Mouse (Mus musculus) embryo, embryonic 9.5 days (tissue): Measurements from ENCODE around the gene Pigs.

Experiments
- DNase-seq: peaks from one replicate; pipeline ENCODE4 v3.0.0-alpha.2; 2017; ENCODE audit errors: extremely low spot score

Pigs gene

GRCm38 (mm10) chr11:78327634-78328511 lies at the start of gene Pigs:
Pigs (plus strand) TSS chr11:78328415.
- DNase-seq, result peak; percentile 94

DNA sequence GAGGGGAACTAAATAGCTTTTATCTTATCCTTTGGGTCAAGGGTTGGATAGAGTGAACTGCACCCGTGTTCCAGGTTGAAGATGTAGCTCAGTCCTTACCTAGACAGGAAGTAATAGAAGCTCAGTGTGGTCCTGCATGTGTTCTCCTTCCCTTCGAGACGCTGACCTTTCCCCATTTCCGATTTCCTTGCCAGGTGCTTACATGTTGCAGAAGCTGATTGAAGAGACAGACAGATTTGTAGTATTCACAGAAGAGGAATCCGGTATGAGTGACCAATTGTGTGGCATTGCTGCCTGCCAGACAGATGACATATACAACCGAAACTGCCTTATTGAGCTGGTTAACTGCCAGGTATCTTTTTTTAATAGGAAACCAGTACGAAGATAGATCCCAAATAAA lies 49.4 kb upstream of the Pigs start:
- DNase-seq, result no peak

- no peak for DNase-seq
Measured at GRCm38 (mm10) chr11:78279586-78279985, 48.6 kb upstream of the Pigs start.

- DNase-seq, result no peak
Measured at GRCm38 (mm10) chr11:78289146-78289763, 39.0 kb upstream of the Pigs start.

GRCm38 (mm10) chr11:78290654-78291053 lies 37.6 kb upstream of the Pigs start, which contains the start of gene BC030499:
BC030499 (plus strand) TSS chr11:78290841.
- DNase-seq, result no peak

DNA sequence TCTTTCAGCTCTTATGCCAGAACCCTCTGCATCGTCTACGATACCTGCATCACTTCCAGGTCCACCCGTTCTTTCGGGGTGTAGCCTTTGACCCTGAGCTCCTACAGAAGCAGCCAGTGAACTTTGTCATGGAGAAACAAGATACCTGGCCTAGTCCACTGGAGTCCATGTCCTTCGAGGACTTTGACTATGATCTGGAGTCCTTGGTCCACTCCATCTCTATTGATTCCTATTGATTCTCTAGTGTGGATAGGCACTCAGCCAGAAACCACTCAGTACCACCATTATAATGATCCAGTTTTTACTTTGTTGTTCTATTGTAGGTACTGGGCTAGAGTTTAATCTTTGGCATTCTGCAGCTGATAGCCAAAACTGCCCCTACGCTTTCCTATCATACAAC lies 33.6 kb upstream of the Pigs start:
- no peak for DNase-seq

DNA sequence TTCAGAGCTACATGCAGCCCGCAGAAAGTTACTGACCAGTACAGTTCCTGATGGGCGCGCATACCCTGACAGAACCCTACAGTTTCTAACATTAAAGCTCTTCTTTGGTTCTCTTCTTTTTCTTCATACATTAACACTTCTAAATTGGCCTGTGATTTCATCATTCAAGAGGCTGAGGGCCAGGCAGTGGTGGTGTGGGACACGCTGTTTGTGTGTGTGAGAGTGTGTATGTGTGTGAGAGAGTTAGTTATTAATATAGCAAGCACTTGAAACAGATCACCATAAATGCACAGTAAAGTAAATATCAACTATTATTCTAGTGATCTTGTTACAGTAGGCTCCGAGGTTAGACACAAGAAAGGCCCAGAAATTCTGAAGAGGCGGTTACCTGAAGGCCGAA lies 27.3 kb upstream of the Pigs start:
- no peak for DNase-seq

DNA sequence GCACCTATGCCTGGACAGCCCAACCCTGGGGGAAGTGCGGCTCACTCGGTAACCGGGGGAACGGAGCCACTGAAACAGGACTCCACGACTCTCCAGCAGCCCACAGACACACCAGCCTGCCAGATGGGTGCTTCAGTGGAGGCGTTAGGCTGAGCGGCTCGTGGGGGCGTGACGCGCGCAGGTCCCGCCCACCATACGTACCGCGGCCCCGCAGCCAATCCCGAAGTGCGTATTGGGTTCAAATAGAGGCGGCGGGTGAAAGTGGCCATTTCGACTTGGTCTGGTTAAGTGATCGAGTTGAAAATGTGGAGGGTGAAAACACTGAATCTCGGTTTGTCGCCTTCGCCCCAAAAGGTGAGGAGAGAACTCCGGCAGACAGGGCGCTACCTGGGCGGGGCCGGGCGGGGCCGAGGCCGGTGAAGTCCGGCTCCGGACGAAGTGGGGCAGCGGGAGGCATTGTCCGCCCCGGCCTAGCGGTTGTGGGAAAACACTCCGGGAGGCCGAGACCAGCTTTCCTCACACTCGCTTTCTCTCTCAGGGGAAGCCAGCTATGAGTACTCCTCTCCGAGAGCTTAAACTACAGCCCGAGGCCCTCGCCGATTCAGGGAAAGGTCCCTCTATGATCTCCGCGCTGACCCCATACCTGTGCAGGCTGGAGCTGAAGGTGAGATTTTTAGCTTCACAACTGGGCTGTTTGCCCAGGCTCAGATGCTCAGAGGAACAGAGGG lies 26.7 kb upstream of the Pigs start, which contains the start of gene Spag5:
Gene Spag5 (plus strand): TSS at position 173 of the 728 bp plus-strand sequence.
- DNase-seq, result peak; percentile 90

- DNase-seq, result no peak
Measured at GRCm38 (mm10) chr11:78305272-78305671, 22.9 kb upstream of the Pigs start.

GRCm38 (mm10) chr11:78310861-78311511 lies 17.2 kb upstream of the Pigs start:
- no peak for DNase-seq

GRCm38 (mm10) chr11:78313662-78314061 lies 14.6 kb upstream of the Pigs start:
- no peak for DNase-seq

GRCm38 (mm10) chr11:78318411-78318810 lies 9.8 kb upstream of the Pigs start:
- no peak for DNase-seq

GRCm38 (mm10) chr11:78322076-78322831 lies 6.0 kb upstream of the Pigs start:
- DNase-seq, result no peak

GRCm38 (mm10) chr11:78322860-78323259 lies 5.4 kb upstream of the Pigs start, which contains the start of gene Aldoc:
Aldoc (plus strand) TSS chr11:78322968.
- peak; percentile 72 for DNase-seq

DNA sequence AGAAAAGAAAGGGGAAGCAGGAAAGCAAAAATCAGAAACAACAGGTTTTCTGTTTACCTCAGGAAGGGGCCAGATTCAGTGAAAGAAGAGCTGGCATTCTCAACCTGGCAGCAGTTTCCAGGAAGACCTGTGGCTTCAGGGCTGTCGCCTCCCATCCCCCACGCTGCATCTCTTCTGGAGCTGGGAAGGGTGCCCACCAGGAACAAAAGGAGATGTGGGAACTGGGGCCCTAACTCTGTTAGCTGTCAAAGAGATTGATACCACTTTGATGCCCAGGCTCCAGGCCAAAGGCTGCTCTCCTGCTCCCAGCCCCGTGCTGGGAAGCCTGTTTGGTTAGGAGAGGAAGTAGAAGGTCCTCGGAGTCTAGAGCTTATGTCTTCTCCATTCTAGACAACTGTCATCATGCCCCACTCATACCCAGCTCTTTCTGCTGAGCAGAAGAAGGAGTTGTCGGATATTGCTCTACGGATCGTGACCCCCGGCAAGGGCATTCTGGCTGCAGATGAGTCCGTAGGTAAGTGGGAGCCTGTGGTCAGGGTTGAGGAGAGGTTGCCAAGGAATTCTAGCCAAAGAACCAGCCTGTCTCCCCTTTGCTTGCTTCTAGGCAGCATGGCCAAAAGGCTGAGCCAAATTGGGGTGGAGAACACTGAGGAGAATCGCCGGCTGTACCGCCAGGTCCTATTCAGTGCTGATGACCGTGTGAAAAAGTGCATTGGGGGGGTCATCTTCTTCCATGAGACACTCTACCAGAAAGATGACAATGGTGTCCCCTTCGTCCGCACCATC lies 4.0 kb upstream of the Pigs start:
- no peak for DNase-seq

- no peak for DNase-seq
Measured at GRCm38 (mm10) chr11:78324965-78325364, 3.2 kb upstream of the Pigs start.

DNA sequence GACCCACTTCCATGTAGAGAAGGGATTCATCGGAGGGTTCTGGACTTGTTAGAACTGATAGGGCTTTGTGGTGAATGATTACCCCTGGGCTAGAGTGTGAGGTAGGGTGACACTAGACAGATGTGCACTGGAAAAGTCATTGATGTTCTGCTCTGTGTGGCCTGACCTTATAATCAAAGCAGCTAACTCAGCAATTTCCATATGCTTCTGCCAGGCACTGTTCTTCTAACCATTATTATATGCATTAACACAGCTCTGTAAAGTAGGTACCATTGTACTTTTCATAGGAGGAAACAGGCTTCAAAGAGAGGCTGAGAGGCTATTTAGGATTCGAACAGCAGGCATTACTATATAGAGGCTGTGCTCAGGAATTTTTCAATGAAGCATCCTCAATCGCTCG lies 1.0 kb upstream of the Pigs start:
- DNase-seq, result no peak

DNA sequence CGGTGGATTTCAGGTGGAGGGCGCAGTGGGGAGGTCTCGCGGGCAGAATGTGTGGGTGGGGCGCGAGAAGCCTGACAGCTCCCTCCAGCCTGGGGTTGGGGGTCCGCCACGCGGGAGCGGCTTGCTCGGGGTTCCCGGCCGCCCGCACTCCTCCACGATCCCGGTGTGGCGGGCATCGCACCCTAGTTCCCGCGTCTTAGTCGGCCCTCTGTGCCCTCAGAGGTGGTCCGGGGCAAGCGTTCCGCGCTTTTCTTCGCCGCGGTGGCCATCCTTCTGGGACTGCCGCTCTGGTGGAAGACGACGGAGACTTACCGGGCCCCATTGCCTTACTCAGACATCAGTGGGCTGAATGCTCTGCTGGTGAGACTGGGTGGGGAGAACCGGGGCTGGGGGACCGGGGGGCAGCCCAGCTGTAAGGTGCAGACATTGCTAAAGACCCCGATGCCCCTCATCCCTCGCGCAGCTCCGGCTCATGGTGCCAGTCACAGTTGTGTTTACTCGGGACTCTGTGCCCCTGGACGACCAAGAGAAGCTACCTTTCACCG lies 369 bp downstream of the Pigs start:
- DNase-seq, result no peak

DNA sequence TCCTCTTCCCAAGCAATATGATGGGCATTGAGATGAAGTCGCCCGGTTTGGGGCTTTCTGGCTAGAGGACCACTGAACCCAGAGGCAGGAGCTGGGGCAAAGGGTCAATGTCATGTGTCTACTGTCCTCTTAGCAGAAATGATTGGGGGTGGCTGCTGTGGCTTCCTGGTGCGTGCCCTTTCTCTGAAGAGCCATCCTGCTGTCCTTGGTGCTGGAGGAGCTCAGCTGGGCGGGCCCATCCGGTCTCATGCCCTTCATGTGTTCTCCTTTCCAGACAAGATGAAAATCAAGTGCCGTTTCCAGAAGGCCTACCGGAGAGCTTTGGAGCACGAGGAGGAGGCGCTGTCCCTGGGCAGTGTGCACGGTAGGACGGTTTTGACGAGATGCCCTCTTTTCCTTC lies 4.5 kb downstream of the Pigs start:
- no peak for DNase-seq

GRCm38 (mm10) chr11:78333992-78334391 lies 5.8 kb downstream of the Pigs start:
- DNase-seq, result no peak
